Mouse (Mus musculus) lung, adult 2 months (tissue): ENCODE measurements around the gene Herc1.

Source experiments
- CTCF ChIP-seq: fragments of 200-500 bp; IDR thresholded peaks from 2 replicates; pipeline ENCODE4 v1.5.1; 2011; ENCODE audit warnings: mild to moderate bottlenecking, low read length, control low read depth; ENCODE audit not compliant: insufficient read depth
- POLR2A ChIP-seq: fragments of 200-500 bp; IDR thresholded peaks from 2 replicates; pipeline ENCODE4 v1.6.1; 2011; ENCODE audit warnings: low read depth, mild to moderate bottlenecking, control low read depth, low read length, borderline replicate concordance; ENCODE audit errors: extremely low read depth

- TF ChIP-seq CTCF = no peak
- TF ChIP-seq POLR2A = no peak
These were observed 10.5 kb upstream of the Herc1 start for GRCm38 (mm10) chr9:66339714-66340113.
